Mouse (Mus musculus): ENCODE data around the gene Ces2g.

Gene Ces2g

GRCm38 (mm10) chr8:104961537-104961961 lies at the start of gene Ces2g:
Ces2g (plus strand) TSS chr8:104961718.
- DNase-seq (ENCODE audit: low spot score in 2 of 2): no peak

DNA sequence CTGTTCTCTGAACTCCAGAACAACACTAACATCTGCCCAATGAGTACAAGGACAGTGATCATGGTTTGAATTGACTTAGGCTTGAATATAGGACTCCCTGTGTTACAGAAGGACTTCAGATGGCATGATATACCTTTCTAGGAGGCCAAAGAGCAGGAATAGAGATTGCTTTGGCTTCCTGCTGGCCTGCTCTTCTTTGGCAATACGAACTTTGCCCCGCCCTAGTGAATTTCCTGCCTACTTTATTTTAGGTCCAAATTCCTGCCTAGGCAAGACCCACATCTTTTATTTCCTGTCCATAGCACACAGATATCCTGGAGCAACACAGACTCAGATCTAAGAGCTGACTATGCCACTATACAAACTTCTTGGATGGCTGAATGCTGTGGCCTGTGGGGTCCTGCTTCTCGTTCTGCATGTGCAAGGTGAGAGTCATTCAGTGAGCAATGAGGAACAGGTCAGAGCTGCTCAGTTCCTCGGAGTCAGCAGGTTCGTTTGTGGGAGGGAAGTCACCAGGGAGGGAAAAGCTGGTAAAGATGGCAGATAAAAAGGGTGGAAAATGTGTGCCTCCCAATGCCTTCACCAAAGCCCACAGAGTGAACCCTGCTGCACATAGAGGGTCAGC lies 35.4 kb upstream of the Ces2g start, which contains the start of gene Ces2e:
TSS of gene Ces2e (plus strand) at position 289 of the 625 bp plus-strand sequence.
- no peak for DNase-seq (ENCODE audit: low spot score in 2 of 2)

- DNase-seq (ENCODE audit: low spot score in 2 of 2): no peak
Measured at GRCm38 (mm10) chr8:104927301-104927700, 34.2 kb upstream of the Ces2g start.

GRCm38 (mm10) chr8:104944665-104945064 lies 16.9 kb upstream of the Ces2g start:
- DNase-seq (ENCODE audit: low spot score in 2 of 2): no peak

- no peak for DNase-seq (ENCODE audit: low spot score in 2 of 2)
Measured at GRCm38 (mm10) chr8:104947056-104947455, 14.5 kb upstream of the Ces2g start, which contains the start of gene Ces2f. Ces2f (plus strand) TSS chr8:104947356.

DNA sequence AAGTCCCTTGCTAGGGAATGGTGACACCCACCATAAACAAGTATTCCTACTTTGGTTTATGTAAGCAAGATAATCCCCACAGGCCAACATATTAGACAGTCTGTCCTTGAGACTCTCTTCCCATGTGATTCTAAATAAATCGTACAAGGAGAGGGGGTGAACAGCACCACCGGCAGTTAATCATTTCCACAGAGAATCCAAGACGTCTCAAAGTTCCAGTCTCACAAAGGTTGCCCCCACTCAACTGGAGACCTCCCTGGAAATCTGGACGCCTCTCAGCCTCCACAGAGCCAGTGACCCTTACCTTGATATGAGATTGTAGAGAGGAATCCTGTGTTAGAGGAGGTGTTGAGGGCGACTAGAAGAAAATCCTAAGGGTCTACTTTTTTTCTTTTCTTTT lies 12.5 kb upstream of the Ces2g start:
- no peak for DNase-seq (ENCODE audit: low spot score in 2 of 2)

- DNase-seq (ENCODE audit: low spot score in 2 of 2): no peak
Measured at GRCm38 (mm10) chr8:104962229-104962901, 847 bp downstream of the Ces2g start.

DNA sequence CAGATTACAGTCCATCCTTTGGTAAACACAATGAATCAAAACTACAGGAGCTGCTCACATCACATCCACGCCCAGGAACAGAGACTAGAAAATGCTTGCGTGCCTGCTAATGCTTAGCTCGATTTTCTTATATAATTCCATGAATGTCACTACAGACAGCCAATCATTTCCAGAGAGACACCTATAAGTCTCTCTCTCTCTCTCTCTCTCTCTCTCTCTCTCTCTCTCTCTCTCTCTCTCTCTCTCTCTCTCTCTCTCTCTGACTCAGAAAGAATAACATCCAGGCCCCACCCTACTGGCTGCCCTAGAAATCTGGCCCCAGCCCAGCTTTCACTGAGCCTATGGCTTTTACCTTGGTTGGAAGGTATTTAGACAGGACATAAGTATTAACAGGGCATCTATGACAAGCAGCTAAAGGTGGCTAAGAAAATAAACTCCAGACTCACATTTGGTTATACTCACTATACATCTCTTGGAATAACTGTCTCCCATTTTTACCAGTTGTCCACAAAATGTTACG lies 1.9 kb downstream of the Ces2g start:
- no peak for DNase-seq (ENCODE audit: low spot score in 2 of 2)

DNA sequence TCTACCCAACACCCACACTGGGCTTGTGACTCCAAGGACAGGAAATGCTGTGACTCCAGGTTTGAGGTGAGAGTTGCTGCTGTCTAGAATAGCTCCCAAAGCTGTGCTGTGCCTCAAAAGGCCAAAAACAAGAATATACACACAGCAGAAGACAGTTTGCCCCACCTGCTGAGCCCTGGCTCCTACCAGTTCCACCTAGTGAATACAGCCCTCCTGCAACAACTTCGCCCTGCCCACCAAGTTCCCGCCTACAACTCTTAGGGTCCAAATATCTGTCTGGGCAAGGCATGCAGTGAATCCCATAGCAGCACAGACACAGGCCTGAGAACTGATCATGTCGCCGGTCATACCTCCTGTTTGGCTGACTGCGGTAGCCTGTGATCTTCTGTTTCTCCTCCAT lies 22.6 kb downstream of the Ces2g start:
- no peak for DNase-seq (ENCODE audit: low spot score in 2 of 2)

- no peak for DNase-seq (ENCODE audit: low spot score in 2 of 2)
Measured at GRCm38 (mm10) chr8:104984942-104985341, 23.4 kb downstream of the Ces2g start.

GRCm38 (mm10) chr8:104998191-104998590 lies 36.7 kb downstream of the Ces2g start:
- no peak for DNase-seq (ENCODE audit: low spot score in 2 of 2)

- no peak for DNase-seq (ENCODE audit: low spot score in 2 of 2)
Measured at GRCm38 (mm10) chr8:104999183-104999582, 37.7 kb downstream of the Ces2g start.

- no peak for DNase-seq (ENCODE audit: low spot score in 2 of 2)
Measured at GRCm38 (mm10) chr8:105000586-105000985, 39.1 kb downstream of the Ces2g start, which contains the start of gene Ces2h. Ces2h (plus strand) TSS chr8:105000853.

DNA sequence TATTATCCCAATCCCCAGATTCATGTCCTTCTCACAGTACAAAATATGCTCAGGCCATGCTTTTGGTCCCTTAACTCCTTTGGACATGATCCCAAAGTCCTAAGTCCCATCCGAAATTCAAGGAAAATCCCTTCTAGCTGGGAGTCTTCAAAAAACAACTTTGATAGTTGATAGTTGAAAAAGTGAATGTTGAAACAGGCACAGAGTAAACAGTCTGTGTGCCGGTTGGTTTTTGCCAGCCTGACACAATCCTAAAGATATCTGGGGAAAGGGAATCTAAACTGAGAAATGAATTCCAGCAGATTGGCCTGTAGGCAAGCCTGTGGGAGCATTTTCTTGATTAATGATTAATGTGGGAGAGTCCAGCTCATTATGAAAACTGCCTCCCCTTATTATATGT lies 48.5 kb downstream of the Ces2g start:
- no peak for DNase-seq (ENCODE audit: low spot score in 2 of 2)

- no peak for DNase-seq (ENCODE audit: low spot score in 2 of 2)
Measured at GRCm38 (mm10) chr8:105011136-105011535, 49.6 kb downstream of the Ces2g start.

- DNase-seq (ENCODE audit: low spot score in 2 of 2): no peak
Measured at GRCm38 (mm10) chr8:105014391-105014790, 52.9 kb downstream of the Ces2g start.
